Mouse (Mus musculus): Measurements from ENCODE around the gene Ranbp6.

- TF ChIP-seq POLR2A (IDR thresholded peaks at IDR 0.05; ENCODE audit: low read depth, low read length) (0 out of 2 replicates have a peak, but pooled peaks have one; percentile 8), CTCF (IDR thresholded peaks at IDR 0.05; ENCODE audit: extremely low read depth, insufficient read depth, insufficient read length, insufficient replicate concordance) (no peak)
These were observed 6.6 kb downstream of the Ranbp6 start, which contains the start of gene 9930021J03Rik for GRCm38 (mm10) chr19:29805917-29806785.

Data from spleen, adult 2 months (tissue).